Mouse (Mus musculus) E14TG2a.4 (cell line): ENCODE measurements at regions not wholly inside any gene's neighbourhood (a gene's known extent, or its start where the extent isn't known, plus 50 kb on each side); places are given as distances from the start of the nearest gene placed in this dataset.

Experiments used
- H3K27me3 ChIP-seq: 2 replicates; pipeline ENCODE4 v1.6.1; 2014; ENCODE audit warnings: low read length, control low read depth; ENCODE audit not compliant: insufficient read depth
- H3K36me3 ChIP-seq: 2 replicates; pipeline ENCODE4 v1.6.1; 2014; ENCODE audit warnings: low read length, control low read depth; ENCODE audit not compliant: insufficient read depth
- H3K4me1 ChIP-seq: replicated peaks from 2 replicates; pipeline ENCODE4 v1.6.1; 2014; ENCODE audit warnings: low read depth, low read length, control low read depth
- H3K4me3 ChIP-seq: replicated peaks from 2 replicates; pipeline ENCODE4 v1.5.1; 2014; ENCODE audit warnings: mild to moderate bottlenecking, low read length
- H3K9me3 ChIP-seq: 2 replicates; pipeline ENCODE4 v1.6.1; 2014; ENCODE audit warnings: low read length, control low read depth
- CTCF ChIP-seq: conservative IDR thresholded peaks from 2 replicates; pipeline ENCODE4 v1.5.1; 2014; ENCODE audit warnings: low read length
- NANOG ChIP-seq: IDR thresholded peaks from 2 replicates; pipeline ENCODE4 v1.6.1; 2014; ENCODE audit warnings: borderline replicate concordance, low read length, mixed read lengths
- POU5F1 ChIP-seq: IDR thresholded peaks from 2 replicates; pipeline ENCODE4 v1.6.1; 2014; ENCODE audit warnings: low read length, borderline replicate concordance

DNA sequence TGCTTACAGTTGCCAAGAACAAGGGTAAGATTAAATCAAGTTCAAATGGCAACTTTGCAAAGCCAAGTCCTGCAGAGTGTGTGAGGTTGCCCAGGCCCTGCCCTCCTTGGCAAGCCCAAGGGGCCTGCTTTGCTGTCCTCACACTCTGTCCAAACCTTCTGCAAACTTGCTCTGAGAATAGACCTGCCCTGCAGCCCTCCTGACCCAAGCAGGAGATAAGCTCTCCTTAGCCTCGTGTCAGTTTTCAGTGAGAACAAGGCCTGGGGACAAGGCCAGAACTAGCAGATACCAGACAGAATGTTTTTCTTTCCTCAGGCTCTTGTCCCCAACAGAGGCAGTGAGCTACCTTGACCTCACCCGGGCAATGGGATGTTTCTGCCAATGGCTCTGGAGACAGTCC is 156.7 kb upstream of the Il12b start:
- TF ChIP-seq CTCF (no peak), POU5F1 (no peak), NANOG (no peak)
- Histone ChIP-seq H3K36me3 (no peaks in the 10 kb centered on the region), H3K9me3 (no peaks in the 10 kb centered on the region), H3K27me3 (no peaks in the 10 kb centered on the region; the same call in 1 of the 2 replicates), H3K4me3 (no peak overlapping the region), H3K4me1 (peaks cover 11% of the 10 kb centered on the region)

DNA sequence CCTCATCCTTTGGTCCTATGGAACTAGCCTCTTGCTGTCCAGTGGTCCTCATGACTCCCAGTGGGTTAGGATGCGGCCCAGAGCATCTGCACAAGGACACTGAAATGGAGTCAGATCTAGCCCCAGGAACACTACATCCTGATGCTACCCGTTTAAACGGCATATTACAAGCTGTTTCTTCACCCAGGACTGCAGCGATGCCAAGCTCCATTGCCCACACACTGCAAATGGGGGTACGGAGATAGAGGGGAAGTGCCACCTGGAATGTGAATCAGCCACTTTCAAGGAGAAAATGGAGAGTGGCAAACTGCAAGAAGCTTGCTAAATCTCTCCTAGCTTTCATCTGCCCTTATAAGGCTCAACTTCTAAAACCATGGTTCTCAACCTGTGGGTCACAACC is 148.0 kb upstream of the Il12b start:
- Histone ChIP-seq H3K9me3 (no peaks in the 10 kb centered on the region), H3K27me3 (no peaks in the 10 kb centered on the region), H3K4me1 (no peaks in the 10 kb centered on the region), H3K36me3 (no peaks in the 10 kb centered on the region), H3K4me3 (no peak overlapping the region)
- TF ChIP-seq POU5F1 (no peak), NANOG (no peak), CTCF (no peak)

DNA sequence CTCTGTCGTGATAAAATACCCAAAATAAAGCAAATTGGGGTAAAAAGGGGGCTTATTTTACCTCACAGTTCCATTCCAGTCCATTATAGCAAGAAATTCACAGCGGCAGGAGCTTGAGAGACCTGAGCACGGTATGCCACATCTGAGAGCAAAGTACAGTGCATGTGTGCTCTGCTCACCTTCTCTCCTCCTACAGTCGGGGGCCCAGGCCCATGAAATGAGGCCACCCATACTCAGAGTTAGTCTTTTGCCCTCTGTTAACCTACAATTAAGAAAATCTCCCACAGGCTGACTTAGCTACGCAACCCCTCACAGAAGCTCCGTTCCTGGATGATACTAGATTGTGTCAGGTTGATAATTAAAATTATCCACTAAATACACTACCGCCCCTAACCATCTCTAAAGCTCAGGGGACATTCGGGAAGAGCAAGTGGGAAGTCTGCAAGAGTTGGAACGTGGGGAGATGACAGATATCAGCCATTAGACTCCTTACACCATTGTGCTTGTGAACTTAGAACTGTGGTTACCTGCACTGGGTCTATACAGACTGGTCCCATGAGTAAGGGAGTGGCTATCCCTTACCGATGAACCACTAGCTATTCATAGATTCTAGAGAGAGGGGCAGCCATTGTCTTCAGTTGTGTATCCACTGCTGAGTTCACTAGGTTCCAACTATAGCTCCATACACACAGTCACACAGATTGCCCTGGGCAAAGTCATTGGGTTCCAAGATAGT is 139.3 kb upstream of the Il12b start:
- H3K4me3 ChIP-seq: no peak overlapping the region
- TF ChIP-seq CTCF (no peak), NANOG (no peak), POU5F1 (no peak)
- H3K27me3 ChIP-seq: no peaks in the 10 kb centered on the region
- no peaks in the 10 kb centered on the region for H3K9me3 ChIP-seq
- no peaks in the 10 kb centered on the region for H3K36me3 ChIP-seq
- no peaks in the 10 kb centered on the region for H3K4me1 ChIP-seq

DNA sequence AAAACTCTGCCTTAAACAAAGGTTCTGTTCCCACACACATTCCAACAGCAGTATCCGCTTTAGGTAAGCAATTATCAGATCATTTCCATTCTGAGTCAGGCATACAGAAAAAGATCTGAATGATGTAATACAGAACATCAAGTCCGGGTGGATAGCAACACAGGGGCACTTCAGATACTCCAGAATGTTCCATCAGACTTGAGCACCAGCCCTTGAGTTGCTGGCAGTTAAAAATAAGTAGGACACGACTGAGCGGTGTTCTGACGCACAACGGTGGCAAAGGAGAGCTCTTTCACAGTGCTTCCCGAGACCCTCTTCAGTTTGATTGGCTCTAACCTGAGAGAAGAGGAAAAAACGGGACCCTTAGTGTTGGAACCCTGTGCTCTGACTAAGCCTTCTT is 138.2 kb upstream of the Il12b start:
- Histone ChIP-seq H3K9me3 (no peaks in the 10 kb centered on the region), H3K36me3 (no peaks in the 10 kb centered on the region), H3K4me3 (no peak overlapping the region), H3K4me1 (no peaks in the 10 kb centered on the region), H3K27me3 (no peaks in the 10 kb centered on the region)
- TF ChIP-seq NANOG: no peak

DNA sequence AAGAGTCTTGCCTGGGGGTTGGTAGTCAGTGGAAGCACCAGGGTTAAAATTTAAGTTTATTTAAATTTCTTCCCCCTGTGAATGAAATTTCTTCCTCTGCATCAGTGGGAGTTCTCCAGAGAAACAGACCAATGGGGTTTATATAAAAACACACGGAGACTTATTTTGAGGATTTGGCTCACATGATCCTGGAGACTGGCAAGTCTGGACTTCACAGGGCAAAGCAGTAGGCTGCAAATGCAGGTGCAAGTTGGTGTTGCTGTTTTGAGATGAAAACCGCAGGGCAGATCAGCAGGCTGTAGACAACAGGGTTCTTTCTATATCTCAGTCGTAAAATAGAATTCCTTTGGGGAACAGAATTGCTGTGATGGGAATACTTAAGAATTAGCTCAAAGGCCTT is 137.3 kb upstream of the Il12b start:
- H3K4me3 ChIP-seq: no peak overlapping the region
- no peaks in the 10 kb centered on the region for H3K4me1 ChIP-seq
- TF ChIP-seq NANOG: no peak
- TF ChIP-seq POU5F1: no peak
- no peak for TF ChIP-seq CTCF
- no peaks in the 10 kb centered on the region for H3K9me3 ChIP-seq
- no peaks in the 10 kb centered on the region for H3K27me3 ChIP-seq
- H3K36me3 ChIP-seq: no peaks in the 10 kb centered on the region

DNA sequence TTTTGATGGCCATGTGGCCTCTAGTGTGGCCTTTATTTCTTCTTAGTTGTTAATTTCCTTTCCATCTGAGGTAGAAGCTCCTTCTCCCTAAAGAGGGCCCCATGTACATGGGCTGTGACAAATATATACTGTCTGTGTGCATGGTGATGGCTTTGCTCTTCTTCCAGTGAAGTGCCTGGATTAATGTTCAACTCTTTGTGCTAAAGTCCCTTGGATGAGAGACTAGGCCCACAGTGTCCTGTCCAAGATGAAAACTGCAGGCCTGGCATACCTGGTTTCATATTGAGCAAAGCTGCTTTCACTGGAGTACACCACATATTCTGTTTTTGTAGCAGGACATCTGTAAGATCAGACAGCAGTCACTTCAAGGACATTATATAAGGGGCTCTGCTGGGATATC is 127.6 kb upstream of the Il12b start:
- Histone ChIP-seq H3K36me3 (no peaks in the 10 kb centered on the region), H3K4me1 (no peaks in the 10 kb centered on the region)
- TF ChIP-seq NANOG (no peak), CTCF (no peak), POU5F1 (no peak)

DNA sequence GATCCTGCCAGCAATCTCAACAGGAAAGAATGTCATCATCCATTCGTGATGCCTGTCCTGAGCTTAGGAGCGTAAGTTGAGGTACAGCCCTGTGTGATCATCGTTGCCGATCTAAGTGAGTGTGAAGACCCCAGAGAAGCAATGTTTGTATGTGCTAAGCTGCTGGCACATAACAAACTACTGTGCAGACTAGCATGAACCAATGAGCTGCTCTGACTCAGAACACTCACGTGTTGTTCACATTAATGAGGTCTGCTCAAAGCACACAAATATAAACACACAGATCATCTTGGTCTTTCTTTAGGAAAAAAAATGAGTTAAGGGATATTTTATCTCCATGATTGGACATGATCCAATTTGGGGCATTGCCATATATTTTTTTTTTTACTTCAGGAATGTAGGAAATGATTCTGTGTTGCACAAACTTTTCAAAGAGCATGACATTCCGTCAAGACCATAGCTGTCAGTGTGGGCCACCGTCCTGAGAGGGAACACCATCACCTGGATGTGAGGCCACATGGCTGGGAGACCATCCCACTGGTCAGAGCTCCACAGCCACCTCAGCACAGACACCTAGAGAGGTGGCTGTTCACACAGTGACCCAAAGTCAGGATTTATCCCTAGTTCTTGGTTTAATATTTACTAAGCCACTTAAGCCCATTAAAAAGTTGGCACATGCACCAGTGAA is 121.2 kb upstream of the Il12b start:
- H3K9me3 ChIP-seq: no peaks in the 10 kb centered on the region
- H3K4me1 ChIP-seq: no peaks in the 10 kb centered on the region

More for the DNA sequence above, 127.6 kb upstream of the Il12b start:
- no peaks in the 10 kb centered on the region for H3K9me3 ChIP-seq
- H3K4me3 ChIP-seq: no peak overlapping the region
- H3K27me3 ChIP-seq: no peaks in the 10 kb centered on the region

DNA sequence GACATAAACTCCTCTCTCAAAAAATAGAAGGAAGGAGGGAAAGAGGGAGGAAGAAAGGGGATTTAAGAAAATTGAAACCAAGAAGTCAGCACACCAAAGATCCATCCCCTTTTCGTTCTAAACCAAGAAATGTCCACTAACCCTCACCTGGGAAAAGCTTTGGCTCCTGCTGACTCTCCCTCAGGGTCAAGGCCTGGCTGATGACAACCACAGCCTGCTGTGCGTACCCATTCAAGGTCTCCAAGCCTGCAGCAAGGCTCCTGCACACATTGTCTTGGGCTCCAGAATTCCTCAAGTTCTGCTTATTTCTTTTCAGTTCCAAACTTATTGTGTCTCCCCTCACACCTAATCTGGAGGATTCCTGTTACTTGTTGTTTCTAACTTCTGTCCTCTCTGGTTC is 113.9 kb upstream of the Il12b start:
- H3K4me1 ChIP-seq: no peaks in the 10 kb centered on the region
- no peaks in the 10 kb centered on the region for H3K27me3 ChIP-seq
- TF ChIP-seq POU5F1: no peak
- TF ChIP-seq CTCF: no peak
- TF ChIP-seq NANOG: no peak
- H3K4me3 ChIP-seq: no peak overlapping the region
- no peaks in the 10 kb centered on the region for H3K9me3 ChIP-seq
- H3K36me3 ChIP-seq: no peaks in the 10 kb centered on the region

More for the DNA sequence above, 121.2 kb upstream of the Il12b start:
- no peak overlapping the region for H3K4me3 ChIP-seq
- H3K36me3 ChIP-seq: no peaks in the 10 kb centered on the region
- no peaks in the 10 kb centered on the region for H3K27me3 ChIP-seq
- TF ChIP-seq POU5F1 (no peak), NANOG (no peak), CTCF (no peak)
